Mouse (Mus musculus) heart, adult 2 months (tissue): ENCODE measurements around the gene Agxt.

Experiments used
- CTCF ChIP-seq: fragments of 200-600 bp; IDR thresholded peaks from 2 replicates; pipeline ENCODE4 v1.8.1; 2022; ENCODE audit warnings: antibody characterized with exemption, mild to moderate bottlenecking, moderate library complexity
- EP300 ChIP-seq: fragments of 200-500 bp; IDR thresholded peaks from 2 replicates; pipeline ENCODE4 v1.6.1; 2011; ENCODE audit warnings: low read depth, low read length, control low read depth; ENCODE audit not compliant: insufficient read depth
- POLR2A ChIP-seq: fragments of 200-500 bp; IDR thresholded peaks from 2 replicates; pipeline ENCODE4 v1.6.1; 2011; ENCODE audit warnings: mild to moderate bottlenecking, low read depth, low read length, control low read depth; ENCODE audit not compliant: insufficient read depth

- no peak for TF ChIP-seq CTCF
- no peak for TF ChIP-seq POLR2A
- no peak for TF ChIP-seq EP300
Observed at GRCm38 (mm10) chr1:93144176-93144575, 9.1 kb downstream of the Agxt start.
